10 mouse cellular contexts compared by ENCODE assay signal in the genomic region with DNA sequence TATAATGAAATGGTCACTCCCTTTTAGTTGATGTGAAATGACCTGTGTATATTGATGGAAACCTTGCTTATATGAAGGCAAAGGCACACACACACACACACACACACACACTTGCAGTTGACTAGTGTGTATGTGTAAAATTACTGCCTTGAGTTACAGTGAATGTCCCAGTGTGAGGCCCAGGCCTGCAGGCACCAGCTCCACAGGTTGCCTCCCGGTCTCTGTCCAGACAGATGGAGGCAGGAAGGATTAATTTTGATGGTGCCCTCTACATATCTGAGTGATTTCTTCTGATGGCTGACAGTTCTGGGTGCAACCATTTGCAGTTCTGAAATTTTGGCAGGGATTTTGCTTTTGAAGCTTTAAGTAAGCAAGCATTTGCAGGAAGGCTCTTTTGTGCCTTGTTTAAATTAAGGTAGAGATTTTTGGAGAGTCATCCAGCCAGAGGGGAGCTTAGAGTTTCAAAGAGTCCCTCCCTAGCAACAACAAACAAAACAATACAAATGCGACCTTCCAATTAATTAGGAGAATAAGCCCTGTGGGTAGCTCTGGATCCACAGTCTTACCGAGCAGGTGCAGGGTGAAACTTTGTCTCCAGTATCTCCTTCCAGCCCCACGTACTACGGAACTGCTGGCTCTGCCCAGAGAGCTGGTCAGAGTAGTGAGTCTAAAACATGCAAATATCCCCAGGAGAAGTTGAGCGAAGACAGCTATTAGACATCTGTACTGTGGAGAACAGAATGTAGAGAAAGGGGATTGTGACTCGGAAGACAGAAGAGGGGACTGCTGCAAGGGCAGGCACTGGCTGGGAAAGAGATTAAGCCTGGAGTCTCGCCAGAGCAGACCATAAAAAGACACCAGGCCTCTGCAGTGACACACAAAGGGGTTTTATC.
DNase-seq lines count a peak whose midpoint lies in the region; ATAC-seq lines count a peak whose summit lies in the region.
"Had no signal": no experiment of that assay in that cellular context is flagged by ENCODE, and none has a peak within 500 bp of the region (broad histone marks: within the 10 kb centered on the region; RNA-seq: fewer than 3 reads in every experiment).

No protein-coding gene starts in this region.

- peak; percentile 16 to 39 for DNase-seq in adrenal gland, postnatal 36 days
- DNase-seq in adrenal gland, postnatal 25 days, result no peak
- DNase-seq in heart, postnatal 4 days, result peak; percentile 51
- DNase-seq in kidney, postnatal 10 days, result no peak
- no peak for DNase-seq in spleen, postnatal 10 days (ENCODE audit: low spot score in 2 of 2)

- H3K4me2 ChIP-seq in neural tube, embryonic 12.5 days (replicated peaks), result no peak overlapping the region
- no peak overlapping the region for H3K4me2 ChIP-seq in neural tube, embryonic 15.5 days
- H3K4me2 ChIP-seq in neural tube, embryonic 13.5 days, result no peak overlapping the region
- H3K4me2 ChIP-seq: intestine, embryonic 15.5 days; limb, embryonic 12.5 days had no signal

- no peaks in the 10 kb centered on the region for H3K27me3 ChIP-seq in neural tube, embryonic 12.5 days (replicated peaks)
- no peaks in the 10 kb centered on the region for H3K27me3 ChIP-seq in neural tube, embryonic 15.5 days (replicated peaks)
- H3K27me3 ChIP-seq in neural tube, embryonic 13.5 days, result no peaks in the 10 kb centered on the region
- H3K27me3 ChIP-seq: intestine, embryonic 15.5 days; limb, embryonic 12.5 days had no signal

- H3K9me3 ChIP-seq in neural tube, embryonic 12.5 days, result no peaks in the 10 kb centered on the region
- H3K9me3 ChIP-seq in neural tube, embryonic 15.5 days (replicated peaks), result no peaks in the 10 kb centered on the region
- no peaks in the 10 kb centered on the region for H3K9me3 ChIP-seq in neural tube, embryonic 13.5 days
- H3K9me3 ChIP-seq: intestine, embryonic 15.5 days; limb, embryonic 12.5 days had no signal

- peak; percentile 63; the same call in 1 of the 2 replicates for ATAC-seq in neural tube, embryonic 12.5 days (ENCODE audit: low FRiP score, low read depth)
- ATAC-seq in neural tube, embryonic 15.5 days (ENCODE audit: low FRiP score), result no peak; the same call in 1 of the 2 replicates
- peak; percentile 53; the same call in 1 of the 2 replicates for ATAC-seq in neural tube, embryonic 13.5 days (ENCODE audit: low read depth)
- ATAC-seq: intestine, embryonic 15.5 days had no signal

- no peak overlapping the region for H3K4me3 ChIP-seq in neural tube, embryonic 12.5 days
- H3K4me3 ChIP-seq in neural tube, embryonic 15.5 days (replicated peaks), result no peak overlapping the region
- H3K4me3 ChIP-seq in neural tube, embryonic 13.5 days, result no peak overlapping the region
- H3K4me3 ChIP-seq: intestine, embryonic 15.5 days; limb, embryonic 12.5 days had no signal

- peaks cover 8% of the 10 kb centered on the region; the same call in 1 of the 2 replicates for H3K4me1 ChIP-seq in neural tube, embryonic 12.5 days
- peaks cover 9% of the 10 kb centered on the region; the same call in 1 of the 2 replicates for H3K4me1 ChIP-seq in neural tube, embryonic 15.5 days
- peaks cover 23% of the 10 kb centered on the region for H3K4me1 ChIP-seq in neural tube, embryonic 13.5 days (replicated peaks)

- 20% methylated on average over 8 of the region's 8 CpGs for WGBS in neural tube, embryonic 12.5 days
- 24% methylated on average over 8 of the region's 8 CpGs for WGBS in neural tube, embryonic 15.5 days
- WGBS in neural tube, embryonic 13.5 days, result 19% methylated on average over 8 of the region's 8 CpGs

- no peak overlapping the region; the same call in 1 of the 2 replicates for H3K27ac ChIP-seq in neural tube, embryonic 12.5 days
- H3K27ac ChIP-seq in neural tube, embryonic 15.5 days (replicated peaks), result no peak overlapping the region
- H3K27ac ChIP-seq in neural tube, embryonic 13.5 days (replicated peaks), result no peak overlapping the region
- H3K27ac ChIP-seq: intestine, embryonic 15.5 days; limb, embryonic 12.5 days had no signal

- H3K36me3 ChIP-seq in neural tube, embryonic 12.5 days, result no peaks in the 10 kb centered on the region
- H3K36me3 ChIP-seq in neural tube, embryonic 15.5 days, result no peaks in the 10 kb centered on the region
- H3K36me3 ChIP-seq in neural tube, embryonic 13.5 days, result no peaks in the 10 kb centered on the region
- H3K36me3 ChIP-seq: intestine, embryonic 15.5 days; limb, embryonic 12.5 days had no signal

- H3K9ac ChIP-seq in neural tube, embryonic 12.5 days, result no peak overlapping the region
- H3K9ac ChIP-seq in neural tube, embryonic 15.5 days (replicated peaks), result no peak overlapping the region
- H3K9ac ChIP-seq in neural tube, embryonic 13.5 days, result no peak overlapping the region
- H3K9ac ChIP-seq: intestine, embryonic 15.5 days; limb, embryonic 12.5 days had no signal

Comparison
In these comparisons a context has a peak if more than half of its experiments do, and no peak if none do; other contexts are left out.
1. DNase-seq: peak in adrenal gland, postnatal 36 days (2 of 2) and heart, postnatal 4 days (single experiment); none in adrenal gland, postnatal 25 days (single experiment), kidney, postnatal 10 days (single experiment) and spleen, postnatal 10 days (0 of 2).